Mouse (Mus musculus) urinary bladder, postnatal 0 days (tissue): ENCODE data around the gene Sema4g. TPM values are rescaled to one million over a fixed set of nuclear protein-coding genes. Genes with fewer than 3 reads are reported as not detected.

Experiments used
- polyA plus RNA-seq: library from polyadenylated mRNA; unstranded; fragments of >200 nt; fragmentation: Nextera tagmentation; extraction: Ambion mirVana; gene quantifications from 2 replicates; pipeline ENCODE4 v1.2.1, GENCODE M21; 2015

Gene Sema4g
- 0.79 and 1.2 TPM in 2 replicates for polyA plus RNA-seq

GRCm38 (mm10) chr19:44988831-44989566, at the start of gene Sema4g:
Gene Sema4g (plus strand): TSS chr19:44989101.

GRCm38 (mm10) chr19:45005444-45005843, 16.5 kb downstream of the Sema4g start, which contains the start of gene Twnk:
Gene Twnk (plus strand): TSS chr19:45005663.

GRCm38 (mm10) chr19:45005957-45006712, 17.2 kb downstream of the Sema4g start, which contains the start of gene Mrpl43:
Gene Mrpl43 (minus strand): TSS chr19:45006442.

GRCm38 (mm10) chr19:45014335-45014971, 25.6 kb downstream of the Sema4g start, which contains the start of gene Lzts2:
Gene Lzts2 (plus strand): TSS chr19:45014414.

GRCm38 (mm10) chr19:45045651-45046050, 56.8 kb downstream of the Sema4g start, which contains the start of gene Pdzd7:
Gene Pdzd7 (minus strand): TSS chr19:45045717.

GRCm38 (mm10) chr19:45047417-45047934, 58.6 kb downstream of the Sema4g start, which contains the start of gene Sfxn3:
Gene Sfxn3 (plus strand): TSS chr19:45047503.

Other genes starting within 250 kb of the Sema4g start
- not detected in 2 replicates for gene Pax2, start 233.1 kb upstream of the Sema4g start, polyA plus RNA-seq
- gene Slf2, start 58.0 kb upstream of the Sema4g start, polyA plus RNA-seq: 14.2 and 15.9 TPM in 2 replicates
- gene Twnk, start 16.6 kb downstream of the Sema4g start, polyA plus RNA-seq: 7.5 and 7.7 TPM in 2 replicates
- 54.7 and 55.8 TPM in 2 replicates for gene Mrpl43, start 17.3 kb downstream of the Sema4g start, polyA plus RNA-seq
- 49.2 and 50.8 TPM in 2 replicates for gene Lzts2, start 25.3 kb downstream of the Sema4g start, polyA plus RNA-seq
- gene Pdzd7, start 56.6 kb downstream of the Sema4g start, polyA plus RNA-seq: 0.19 and 0.25 TPM in 2 replicates
- 50.3 and 53.7 TPM in 2 replicates for gene Sfxn3, start 58.4 kb downstream of the Sema4g start, polyA plus RNA-seq
- gene Kazald1, start 86.1 kb downstream of the Sema4g start, polyA plus RNA-seq: 10.8 and 11.4 TPM in 2 replicates
- not detected in 2 replicates for gene Tlx1, start 161.6 kb downstream of the Sema4g start, polyA plus RNA-seq
- gene Lbx1, start 246.7 kb downstream of the Sema4g start, polyA plus RNA-seq: 0.05 TPM in 1 of 2 replicates, not detected in the other